Mouse (Mus musculus): ENCODE measurements around the gene H2-T22. TPM values are rescaled to one million over a fixed set of nuclear protein-coding genes. Genes with fewer than 3 reads are reported as not detected.

Gene H2-T22
- polyA plus RNA-seq, 1 experiment = 21.7 TPM

- H3K79me2 ChIP-seq (ENCODE audit: control insufficient read depth, insufficient read depth) = peaks cover 87% of the 10 kb centered on the region
- no peak for TF ChIP-seq CEBPB (IDR thresholded peaks at IDR 0.05; ENCODE audit: low read depth)
- no peak for TF ChIP-seq MAX (IDR thresholded peaks at IDR 0.05)
- no peak for TF ChIP-seq CTCF (IDR thresholded peaks at IDR 0.05; ENCODE audit: control insufficient read depth, insufficient read depth, insufficient read length)
- no peak for TF ChIP-seq MYOG (IDR thresholded peaks at IDR 0.05; ENCODE audit: control insufficient read depth, extremely low read depth, insufficient read length)
- TF ChIP-seq FOSL1 (IDR thresholded peaks at IDR 0.05; ENCODE audit: insufficient read depth, low read length, poor library complexity, severe bottlenecking) = no peak
- TF ChIP-seq MYOD1 (IDR thresholded peaks at IDR 0.05; ENCODE audit: control insufficient read depth, insufficient read length, low read depth) = no peak
- TF ChIP-seq USF1 (IDR thresholded peaks at IDR 0.05; ENCODE audit: low read depth) = no peak
- no peak overlapping the region for H3K4me3 ChIP-seq (ENCODE audit: insufficient read depth, poor library complexity, severe bottlenecking)
- no peak overlapping the region for H3ac ChIP-seq (ENCODE audit: control insufficient read depth, insufficient read length, low read depth)
- H3K36me3 ChIP-seq (ENCODE audit: control insufficient read depth, insufficient read depth) = peaks cover 13% of the 10 kb centered on the region
- no peaks in the 10 kb centered on the region for H3K27me3 ChIP-seq (ENCODE audit: control insufficient read depth, insufficient read depth, insufficient read length)
- peaks cover 59% of the 10 kb centered on the region for H3K79me3 ChIP-seq (ENCODE audit: low read depth)
Measured at GRCm38 (mm10) chr17:36025197-36025596, 17.4 kb downstream of the H2-T22 start.

- Histone ChIP-seq H3K79me2 (ENCODE audit: control insufficient read depth, insufficient read depth) (peaks cover 90% of the 10 kb centered on the region), H3K79me3 (ENCODE audit: low read depth) (peaks cover 67% of the 10 kb centered on the region), H3K4me3 (ENCODE audit: insufficient read depth, poor library complexity, severe bottlenecking) (no peak overlapping the region), H3ac (ENCODE audit: control insufficient read depth, insufficient read length, low read depth) (no peak overlapping the region), H3K27me3 (ENCODE audit: control insufficient read depth, insufficient read depth, insufficient read length) (no peaks in the 10 kb centered on the region), H3K36me3 (ENCODE audit: control insufficient read depth, insufficient read depth) (peaks cover 13% of the 10 kb centered on the region)
- no peak for TF ChIP-seq MYOG (IDR thresholded peaks at IDR 0.05; ENCODE audit: control insufficient read depth, extremely low read depth, insufficient read length)
- TF ChIP-seq MAX (IDR thresholded peaks at IDR 0.05) = no peak
- peak; percentile 31 for TF ChIP-seq MYOD1 (IDR thresholded peaks at IDR 0.05; ENCODE audit: control insufficient read depth, insufficient read length, low read depth)
- TF ChIP-seq USF1 (IDR thresholded peaks at IDR 0.05; ENCODE audit: low read depth) = no peak
- peak; percentile 93 for TF ChIP-seq CEBPB (IDR thresholded peaks at IDR 0.05; ENCODE audit: low read depth)
- no peak for TF ChIP-seq FOSL1 (IDR thresholded peaks at IDR 0.05; ENCODE audit: insufficient read depth, low read length, poor library complexity, severe bottlenecking)
- TF ChIP-seq CTCF (IDR thresholded peaks at IDR 0.05; ENCODE audit: control insufficient read depth, insufficient read depth, insufficient read length) = no peak
Measured at GRCm38 (mm10) chr17:36023710-36024654, 18.6 kb downstream of the H2-T22 start.

- peaks cover 61% of the 10 kb centered on the region for H3K79me3 ChIP-seq (ENCODE audit: low read depth)
- H3K36me3 ChIP-seq (ENCODE audit: control insufficient read depth, insufficient read depth) = peaks cover 12% of the 10 kb centered on the region
- no peaks in the 10 kb centered on the region for H3K27me3 ChIP-seq (ENCODE audit: control insufficient read depth, insufficient read depth, insufficient read length)
- H3ac ChIP-seq (ENCODE audit: control insufficient read depth, insufficient read length, low read depth) = no peak overlapping the region
- H3K4me3 ChIP-seq (ENCODE audit: insufficient read depth, poor library complexity, severe bottlenecking) = no peak overlapping the region
- peaks cover 90% of the 10 kb centered on the region for H3K79me2 ChIP-seq (ENCODE audit: control insufficient read depth, insufficient read depth)
- TF ChIP-seq MYOD1 (IDR thresholded peaks at IDR 0.05; ENCODE audit: control insufficient read depth, insufficient read length, low read depth) = no peak
- TF ChIP-seq CEBPB (IDR thresholded peaks at IDR 0.05; ENCODE audit: low read depth) = no peak
- no peak for TF ChIP-seq USF1 (IDR thresholded peaks at IDR 0.05; ENCODE audit: low read depth)
- TF ChIP-seq FOSL1 (IDR thresholded peaks at IDR 0.05; ENCODE audit: insufficient read depth, low read length, poor library complexity, severe bottlenecking) = no peak
- no peak for TF ChIP-seq CTCF (IDR thresholded peaks at IDR 0.05; ENCODE audit: control insufficient read depth, insufficient read depth, insufficient read length)
- TF ChIP-seq MYOG (IDR thresholded peaks at IDR 0.05; ENCODE audit: control insufficient read depth, extremely low read depth, insufficient read length) = no peak
- TF ChIP-seq MAX (IDR thresholded peaks at IDR 0.05) = no peak
Measured at GRCm38 (mm10) chr17:36022922-36023321, 19.6 kb downstream of the H2-T22 start.

- no peak overlapping the region for H3K4me3 ChIP-seq (ENCODE audit: insufficient read depth, poor library complexity, severe bottlenecking)
- peaks cover 62% of the 10 kb centered on the region for H3K79me3 ChIP-seq (ENCODE audit: low read depth)
- peaks cover 90% of the 10 kb centered on the region for H3K79me2 ChIP-seq (ENCODE audit: control insufficient read depth, insufficient read depth)
- no peak overlapping the region for H3ac ChIP-seq (ENCODE audit: control insufficient read depth, insufficient read length, low read depth)
- peaks cover 8% of the 10 kb centered on the region for H3K36me3 ChIP-seq (ENCODE audit: control insufficient read depth, insufficient read depth)
- H3K27me3 ChIP-seq (ENCODE audit: control insufficient read depth, insufficient read depth, insufficient read length) = no peaks in the 10 kb centered on the region
- TF ChIP-seq MYOD1 (IDR thresholded peaks at IDR 0.05; ENCODE audit: control insufficient read depth, insufficient read length, low read depth) = no peak
- no peak for TF ChIP-seq MYOG (IDR thresholded peaks at IDR 0.05; ENCODE audit: control insufficient read depth, extremely low read depth, insufficient read length)
- TF ChIP-seq CTCF (IDR thresholded peaks at IDR 0.05; ENCODE audit: control insufficient read depth, insufficient read depth, insufficient read length) = no peak
- TF ChIP-seq USF1 (IDR thresholded peaks at IDR 0.05; ENCODE audit: low read depth) = no peak
- TF ChIP-seq CEBPB (IDR thresholded peaks at IDR 0.05; ENCODE audit: low read depth) = no peak
- no peak for TF ChIP-seq MAX (IDR thresholded peaks at IDR 0.05)
Measured at GRCm38 (mm10) chr17:36022098-36022497, 20.4 kb downstream of the H2-T22 start.

GRCm38 (mm10) chr17:36021309-36021708 is 21.2 kb downstream of the H2-T22 start:
- H3K79me3 ChIP-seq (ENCODE audit: low read depth) = peaks cover 63% of the 10 kb centered on the region
- no peak overlapping the region for H3K4me3 ChIP-seq (ENCODE audit: insufficient read depth, poor library complexity, severe bottlenecking)
- peaks cover 4% of the 10 kb centered on the region for H3K36me3 ChIP-seq (ENCODE audit: control insufficient read depth, insufficient read depth)
- no peak overlapping the region for H3ac ChIP-seq (ENCODE audit: control insufficient read depth, insufficient read length, low read depth)
- TF ChIP-seq MYOG (IDR thresholded peaks at IDR 0.05; ENCODE audit: control insufficient read depth, extremely low read depth, insufficient read length) = no peak
- no peak for TF ChIP-seq FOSL1 (IDR thresholded peaks at IDR 0.05; ENCODE audit: insufficient read depth, low read length, poor library complexity, severe bottlenecking)
- TF ChIP-seq USF1 (IDR thresholded peaks at IDR 0.05; ENCODE audit: low read depth) = no peak
- TF ChIP-seq CTCF (IDR thresholded peaks at IDR 0.05; ENCODE audit: control insufficient read depth, insufficient read depth, insufficient read length) = no peak
- no peak for TF ChIP-seq MYOD1 (IDR thresholded peaks at IDR 0.05; ENCODE audit: control insufficient read depth, insufficient read length, low read depth)
- no peak for TF ChIP-seq MAX (IDR thresholded peaks at IDR 0.05)
- TF ChIP-seq CEBPB (IDR thresholded peaks at IDR 0.05; ENCODE audit: low read depth) = no peak
- no peaks in the 10 kb centered on the region for H3K27me3 ChIP-seq (ENCODE audit: control insufficient read depth, insufficient read depth, insufficient read length)
- peaks cover 91% of the 10 kb centered on the region for H3K79me2 ChIP-seq (ENCODE audit: control insufficient read depth, insufficient read depth)

Data from C2C12 (cell line).